8 mouse cellular contexts compared by ENCODE assay signal in genomic region chr2:163994977-163995862, GRCm38 (mm10). TPM values are rescaled to one million over a fixed set of nuclear protein-coding genes. Genes with fewer than 3 reads are reported as not detected.
DNase-seq lines count a peak whose midpoint lies in the region; ATAC-seq lines count a peak whose summit lies in the region.

No protein-coding gene starts in this region.

- peak; percentile 98 for ATAC-seq in cerebellum, adult (ENCODE audit: insufficient number of reproducible peaks, low FRiP score, low TSS enrichment)

- intact Hi-C loops in gastrocnemius, postnatal 14 days (cut with DNase I; ENCODE audit: low total_unique reads), result no loop called here
- intact Hi-C loops in left cerebral cortex, postnatal 25 days (cut with DNase I), result loop anchor here (2.0 kb wide), 2 partner anchors 76 kb away; partner anchors contain the start of genes Rims4, Stk4 and Tomm34

- no peak for DNase-seq in cerebellum, adult 11 months
- peak; percentile 98 for DNase-seq in embryo, embryonic 10 days (ENCODE audit: low spot score)
- peak; percentile 95 for DNase-seq in gastrocnemius, postnatal 14 days
- DNase-seq in induced T-regulatory cell, adult 2 months (ENCODE audit: low read depth), result peak; percentile 95
- peak; percentile 89 to 97 for DNase-seq in left cerebral cortex, postnatal 25 days (ENCODE audit: low spot score in 2 of 2)
- DNase-seq in mesoderm, embryonic 11.5 days (ENCODE audit: low read depth, low spot score), result peak; percentile 98
- peak; percentile 91 for DNase-seq in right cerebral cortex, postnatal 25 days

RNA-seq across cellular contexts. Expression of gene Ywhab, which starts 0.5 kb away (rescaled TPM):
- 10 to 100 TPM; 52.4 to 59.3 TPM for total RNA-seq in gastrocnemius, postnatal 14 days (2021)
- total RNA-seq in left cerebral cortex, postnatal 25 days (2021), result 100 to 1,000 TPM; 445 to 487 TPM

RNA-seq across cellular contexts. Expression of gene Pabpc1l, which starts 30.0 kb away (rescaled TPM):
- total RNA-seq in gastrocnemius, postnatal 14 days (2021), result under 1 TPM; 0.84 TPM
- total RNA-seq in left cerebral cortex, postnatal 25 days (2021), result under 1 TPM in 1 of 2 experiments, not detected in 1; 0.71 TPM

Comparison
In these comparisons a context has a peak if more than half of its experiments do, and no peak if none do; other contexts are left out.
1. RNA of gene Ywhab, which starts 0.5 kb away (total RNA-seq): 445 to 487 TPM in left cerebral cortex, postnatal 25 days; 52.4 to 59.3 TPM in gastrocnemius, postnatal 14 days; every median in the first group is over 4 times any median in the second.